ENCODE assay signal across 8 mouse cellular contexts in genomic region chr15:78447746-78448535, GRCm38 (mm10). TPM values are rescaled to one million over a fixed set of nuclear protein-coding genes. Genes with fewer than 3 reads are reported as not detected.
DNase-seq lines count a peak whose midpoint lies in the region; ATAC-seq and TF ChIP-seq lines count a peak whose summit lies in the region.

No protein-coding gene starts in this region.

- peak overlapping the region; percentile 63 for H3K4me2 ChIP-seq in kidney, embryonic 14.5 days (replicated peaks; ENCODE audit: low read depth, low read length)
- peak overlapping the region; percentile 75 for H3K4me2 ChIP-seq in limb, embryonic 15.5 days
- H3K4me2 ChIP-seq in midbrain, postnatal 0 days (ENCODE audit: low read depth, low read length, poor library complexity, severe bottlenecking) = peak overlapping the region; percentile 56

- no peaks in the 10 kb centered on the region for H3K36me3 ChIP-seq in heart, embryonic 10.5 days
- H3K36me3 ChIP-seq in kidney, embryonic 14.5 days (ENCODE audit: control insufficient read depth, insufficient read depth, low read length) = no peaks in the 10 kb centered on the region
- no peaks in the 10 kb centered on the region for H3K36me3 ChIP-seq in limb, embryonic 15.5 days
- H3K36me3 ChIP-seq in midbrain, postnatal 0 days (ENCODE audit: insufficient read depth, low read length) = no peaks in the 10 kb centered on the region

- H3K27ac ChIP-seq in embryonic fibroblast, embryonic 13.5 days (ENCODE audit: insufficient read depth, low read length) = peak overlapping the region; percentile 90
- H3K27ac ChIP-seq in heart, embryonic 10.5 days = peak overlapping the region; percentile 89
- peak overlapping the region; percentile 86; the same call in 1 of the 2 replicates for H3K27ac ChIP-seq in kidney, embryonic 14.5 days (ENCODE audit: low read depth, low read length)
- peak overlapping the region; percentile 90 for H3K27ac ChIP-seq in limb, embryonic 15.5 days
- peak overlapping the region; percentile 71 for H3K27ac ChIP-seq in midbrain, postnatal 0 days (ENCODE audit: low read depth, low read length)

- peak overlapping the region; percentile 1; the same call in 1 of the 2 replicates for H3K4me3 ChIP-seq in embryonic fibroblast, embryonic 13.5 days (ENCODE audit: insufficient read depth, low read length)
- H3K4me3 ChIP-seq in heart, embryonic 10.5 days = peak overlapping the region; percentile 52
- peak overlapping the region; percentile 29 for H3K4me3 ChIP-seq in kidney, embryonic 14.5 days (ENCODE audit: low read length)
- peak overlapping the region; percentile 37 for H3K4me3 ChIP-seq in limb, embryonic 15.5 days
- peak overlapping the region; percentile 21 for H3K4me3 ChIP-seq in midbrain, postnatal 0 days (ENCODE audit: low read depth, low read length)

- no peaks in the 10 kb centered on the region for H3K9me3 ChIP-seq in heart, embryonic 10.5 days
- no peaks in the 10 kb centered on the region for H3K9me3 ChIP-seq in kidney, embryonic 14.5 days (ENCODE audit: control insufficient read depth, low read length)
- no peaks in the 10 kb centered on the region for H3K9me3 ChIP-seq in limb, embryonic 15.5 days
- no peaks in the 10 kb centered on the region for H3K9me3 ChIP-seq in midbrain, postnatal 0 days (ENCODE audit: low read length)

- no peak; the same call in 1 of the 2 replicates for TF ChIP-seq POLR2A in embryonic fibroblast, embryonic 13.5 days (IDR thresholded peaks at IDR 0.05; ENCODE audit: low read depth, low read length)

- peaks cover 7% of the 10 kb centered on the region; the same call in 1 of the 2 replicates for H3K4me1 ChIP-seq in embryonic fibroblast, embryonic 13.5 days (ENCODE audit: control insufficient read depth, insufficient read depth, low read length)
- peaks cover 43% of the 10 kb centered on the region for H3K4me1 ChIP-seq in heart, embryonic 10.5 days
- H3K4me1 ChIP-seq in kidney, embryonic 14.5 days (ENCODE audit: control insufficient read depth, insufficient read depth, low read length) = no peaks in the 10 kb centered on the region; the same call in 1 of the 2 replicates
- H3K4me1 ChIP-seq in limb, embryonic 15.5 days = peaks cover 20% of the 10 kb centered on the region
- H3K4me1 ChIP-seq in midbrain, postnatal 0 days (ENCODE audit: insufficient read depth, low read length) = no peaks in the 10 kb centered on the region; the same call in 1 of the 2 replicates

- peak; percentile 58 for ATAC-seq in kidney, embryonic 14.5 days (ENCODE audit: low FRiP score, low TSS enrichment)
- no peak for ATAC-seq in limb, embryonic 15.5 days (ENCODE audit: insufficient number of reproducible peaks, low FRiP score, low TSS enrichment, low read depth)
- ATAC-seq in midbrain, postnatal 0 days (ENCODE audit: low FRiP score) = peak; percentile 69

- peaks cover 16% of the 10 kb centered on the region for H3K27me3 ChIP-seq in heart, embryonic 10.5 days (ENCODE audit: insufficient read depth, poor library complexity, severe bottlenecking)
- H3K27me3 ChIP-seq in kidney, embryonic 14.5 days (ENCODE audit: control insufficient read depth, insufficient read depth, low read length) = no peaks in the 10 kb centered on the region; the same call in 1 of the 2 replicates
- H3K27me3 ChIP-seq in limb, embryonic 15.5 days = no peaks in the 10 kb centered on the region
- no peaks in the 10 kb centered on the region for H3K27me3 ChIP-seq in midbrain, postnatal 0 days (ENCODE audit: insufficient read depth, low read length)

- 2% methylated on average over 22 of the region's 22 CpGs for WGBS in heart, embryonic 10.5 days
- under 1% methylated on average over 22 of the region's 22 CpGs for WGBS in kidney, embryonic 14.5 days
- 1% methylated on average over 22 of the region's 22 CpGs for WGBS in limb, embryonic 15.5 days
- under 1% methylated on average over 22 of the region's 22 CpGs for WGBS in midbrain, postnatal 0 days

- DNase-seq in B cell, adult 2 months = peak; percentile 94 to 95
- DNase-seq in brain, adult 2 months (ENCODE audit: low read depth, low spot score) = peak; percentile 94
- peak; percentile 95 for DNase-seq in heart, embryonic 10.5 days (ENCODE audit: low spot score)
- peak; percentile 93 for DNase-seq in midbrain, postnatal 0 days (ENCODE audit: low spot score)
- peak; percentile 96 to 97 for DNase-seq in spleen, postnatal 10 days (ENCODE audit: low spot score in 2 of 2)

- H3K9ac ChIP-seq in kidney, embryonic 14.5 days (ENCODE audit: low read depth, low read length) = peak overlapping the region; percentile 59; the same call in 1 of the 2 replicates
- H3K9ac ChIP-seq in limb, embryonic 15.5 days = peak overlapping the region; percentile 17; the same call in 1 of the 2 replicates
- H3K9ac ChIP-seq in midbrain, postnatal 0 days (replicated peaks; ENCODE audit: low read length, poor library complexity, severe bottlenecking) = no peak overlapping the region

- TF ChIP-seq CTCF in embryonic fibroblast, embryonic 13.5 days (IDR thresholded peaks at IDR 0.05; ENCODE audit: borderline replicate concordance, insufficient read depth, low read length) = peak; percentile 50; the same call in 1 of the 2 replicates
- peak; percentile 95 for TF ChIP-seq CTCF in midbrain, postnatal 0 days (IDR thresholded peaks at IDR 0.05)

RNA-seq across cellular contexts. Expression of gene Kctd17, which starts 19.6 kb away (rescaled TPM):
- 90.6 and 110 TPM in 2 replicates for polyA plus RNA-seq in embryonic fibroblast, embryonic 13.5 days (2011; ENCODE audit: insufficient read length, low read depth, missing spikeins)
- 23.0 and 30.3 TPM in 2 replicates for polyA plus RNA-seq in heart, embryonic 10.5 days (2016; fragmentation: Nextera tagmentation; extraction: Ambion mirVana)
- 36.3 and 48.8 TPM in 2 replicates for polyA plus RNA-seq in kidney, embryonic 14.5 days (2014; fragmentation: Nextera tagmentation; extraction: Ambion mirVana)
- 45.3 and 45.7 TPM in 2 replicates for polyA plus RNA-seq in limb, embryonic 15.5 days (2015; fragmentation: Nextera tagmentation; extraction: Ambion mirVana)
- total RNA-seq in midbrain, postnatal 0 days (2014; rRNA removed) = 156 and 164 TPM in 2 replicates
- polyA plus RNA-seq in midbrain, postnatal 0 days (2015; fragmentation: Nextera tagmentation; extraction: Ambion mirVana) = 152 and 173 TPM in 2 replicates

RNA-seq across cellular contexts. Expression of gene Tmprss6, which starts 20.5 kb away (rescaled TPM):
- polyA plus RNA-seq in embryonic fibroblast, embryonic 13.5 days (2011; ENCODE audit: insufficient read length, low read depth, missing spikeins) = not detected in 2 replicates
- 0.06 and 1.7 TPM in 2 replicates for polyA plus RNA-seq in heart, embryonic 10.5 days (2016; fragmentation: Nextera tagmentation; extraction: Ambion mirVana)
- 0.34 and 0.49 TPM in 2 replicates for polyA plus RNA-seq in kidney, embryonic 14.5 days (2014; fragmentation: Nextera tagmentation; extraction: Ambion mirVana)
- polyA plus RNA-seq in limb, embryonic 15.5 days (2015; fragmentation: Nextera tagmentation; extraction: Ambion mirVana) = 0.24 and 0.83 TPM in 2 replicates
- 0.66 TPM in 1 of 2 replicates, not detected in the other for total RNA-seq in midbrain, postnatal 0 days (2014; rRNA removed)
- polyA plus RNA-seq in midbrain, postnatal 0 days (2015; fragmentation: Nextera tagmentation; extraction: Ambion mirVana) = 0.10 and 0.26 TPM in 2 replicates

RNA-seq across cellular contexts. Expression of gene Mpst, which starts 41.7 kb away (rescaled TPM):
- 9.6 and 13.3 TPM in 2 replicates for polyA plus RNA-seq in embryonic fibroblast, embryonic 13.5 days (2011; ENCODE audit: insufficient read length, low read depth, missing spikeins)
- 0.75 and 1.4 TPM in 2 replicates for polyA plus RNA-seq in heart, embryonic 10.5 days (2016; fragmentation: Nextera tagmentation; extraction: Ambion mirVana)
- 4.3 and 5.3 TPM in 2 replicates for polyA plus RNA-seq in kidney, embryonic 14.5 days (2014; fragmentation: Nextera tagmentation; extraction: Ambion mirVana)
- 2.1 and 2.4 TPM in 2 replicates for polyA plus RNA-seq in limb, embryonic 15.5 days (2015; fragmentation: Nextera tagmentation; extraction: Ambion mirVana)
- 70.1 and 84.8 TPM in 2 replicates for total RNA-seq in midbrain, postnatal 0 days (2014; rRNA removed)
- 3.2 and 3.8 TPM in 2 replicates for polyA plus RNA-seq in midbrain, postnatal 0 days (2015; fragmentation: Nextera tagmentation; extraction: Ambion mirVana)

RNA-seq across cellular contexts. Expression of gene Tst, which starts 42.2 kb away (rescaled TPM):
- polyA plus RNA-seq in embryonic fibroblast, embryonic 13.5 days (2011; ENCODE audit: insufficient read length, low read depth, missing spikeins) = 3.5 and 5.0 TPM in 2 replicates
- 9.5 and 25.6 TPM in 2 replicates for polyA plus RNA-seq in heart, embryonic 10.5 days (2016; fragmentation: Nextera tagmentation; extraction: Ambion mirVana)
- polyA plus RNA-seq in kidney, embryonic 14.5 days (2014; fragmentation: Nextera tagmentation; extraction: Ambion mirVana) = 32.4 and 32.8 TPM in 2 replicates
- polyA plus RNA-seq in limb, embryonic 15.5 days (2015; fragmentation: Nextera tagmentation; extraction: Ambion mirVana) = 15.4 and 17.1 TPM in 2 replicates
- total RNA-seq in midbrain, postnatal 0 days (2014; rRNA removed) = 31.3 and 34.8 TPM in 2 replicates
- polyA plus RNA-seq in midbrain, postnatal 0 days (2015; fragmentation: Nextera tagmentation; extraction: Ambion mirVana) = 34.4 and 40.0 TPM in 2 replicates

RNA-seq across cellular contexts. Expression of gene Il2rb, which starts 47.1 kb away (rescaled TPM):
- polyA plus RNA-seq in embryonic fibroblast, embryonic 13.5 days (2011; ENCODE audit: insufficient read length, low read depth, missing spikeins) = 0.25 TPM in 1 of 2 replicates, not detected in the other
- not detected in 2 replicates for polyA plus RNA-seq in heart, embryonic 10.5 days (2016; fragmentation: Nextera tagmentation; extraction: Ambion mirVana)
- polyA plus RNA-seq in kidney, embryonic 14.5 days (2014; fragmentation: Nextera tagmentation; extraction: Ambion mirVana) = 0.07 and 0.60 TPM in 2 replicates
- polyA plus RNA-seq in limb, embryonic 15.5 days (2015; fragmentation: Nextera tagmentation; extraction: Ambion mirVana) = 0.36 and 0.42 TPM in 2 replicates
- 0.33 and 0.38 TPM in 2 replicates for total RNA-seq in midbrain, postnatal 0 days (2014; rRNA removed)
- polyA plus RNA-seq in midbrain, postnatal 0 days (2015; fragmentation: Nextera tagmentation; extraction: Ambion mirVana) = 0.19 and 0.22 TPM in 2 replicates

Comparison
In these comparisons a context has a peak if more than half of its experiments do, and no peak if none do; other contexts are left out.
1. H3K4me3 ChIP-seq: peak in every context shown above with its lines; median percentile 52 in heart, embryonic 10.5 days; 37 in limb, embryonic 15.5 days; 29 in kidney, embryonic 14.5 days; 21 in midbrain, postnatal 0 days; 1 in embryonic fibroblast, embryonic 13.5 days.